Mouse (Mus musculus): ENCODE measurements around the gene Usp2. TPM values are rescaled to one million over a fixed set of nuclear protein-coding genes. Genes with fewer than 3 reads are reported as not detected.
A peak's percentile ranks its signal among the peaks of the same experiment; 100 is the strongest.

The Usp2 gene
- total RNA-seq, 2 experiments from 2014 or later: 79.2 to 82.4 TPM

GRCm38 (mm10) chr9:44093612-44094503, 27.0 kb downstream of the Usp2 start:
- peak overlapping the region; percentile 93 for H3K27ac ChIP-seq
- H3K4me3 ChIP-seq: no peak overlapping the region; the same call in 1 of the 2 replicates
- peak; percentile 92 for TF ChIP-seq CTCF (conservative IDR thresholded peaks at IDR 0.05)
- peak; percentile 84 to 86 for DNase-seq (ENCODE audit: low spot score in 2 of 2)

- DNase-seq (ENCODE audit: low spot score in 2 of 2): no peak
- no peak for TF ChIP-seq CTCF (conservative IDR thresholded peaks at IDR 0.05)
- H3K27ac ChIP-seq: peak overlapping the region; percentile 93
- H3K4me3 ChIP-seq: no peak overlapping the region
Measured at GRCm38 (mm10) chr9:44094737-44095136, 27.9 kb downstream of the Usp2 start.

- DNase-seq (ENCODE audit: low spot score in 2 of 2): no peak
- no peak for TF ChIP-seq CTCF (conservative IDR thresholded peaks at IDR 0.05)
- H3K4me3 ChIP-seq: no peak overlapping the region
- H3K27ac ChIP-seq: peak overlapping the region; percentile 93
Measured at GRCm38 (mm10) chr9:44095781-44096180, 29.0 kb downstream of the Usp2 start.

GRCm38 (mm10) chr9:44096536-44096935, 29.7 kb downstream of the Usp2 start:
- no peak for TF ChIP-seq CTCF (conservative IDR thresholded peaks at IDR 0.05)
- H3K4me3 ChIP-seq: no peak overlapping the region
- peak; percentile 54 to 76 for DNase-seq (ENCODE audit: low spot score in 2 of 2)
- H3K27ac ChIP-seq: peak overlapping the region; percentile 93

GRCm38 (mm10) chr9:44101490-44101889, 34.7 kb downstream of the Usp2 start, which contains the start of gene Mfrp:
TSS of gene Mfrp (plus strand) at chr9:44101729.
- Histone ChIP-seq H3K27ac (no peak within 1 kb of the TSS), H3K4me3 (no peak within 1 kb of the TSS)
- DNase-seq (ENCODE audit: low spot score in 2 of 2): no peak
- TF ChIP-seq CTCF (conservative IDR thresholded peaks at IDR 0.05): no peak

- no peak overlapping the region for H3K4me3 ChIP-seq
- no peak overlapping the region for H3K27ac ChIP-seq
- no peak for TF ChIP-seq CTCF (conservative IDR thresholded peaks at IDR 0.05)
- no peak for DNase-seq (ENCODE audit: low spot score in 2 of 2)
Measured at GRCm38 (mm10) chr9:44104881-44105280, 38.1 kb downstream of the Usp2 start.

GRCm38 (mm10) chr9:44105781-44106180, 39.0 kb downstream of the Usp2 start:
- Histone ChIP-seq H3K4me3 (no peak overlapping the region), H3K27ac (no peak overlapping the region; the same call in 1 of the 2 replicates)
- no peak for DNase-seq (ENCODE audit: low spot score in 2 of 2)
- TF ChIP-seq CTCF (conservative IDR thresholded peaks at IDR 0.05): no peak

- peak overlapping the region; percentile 83; the same call in 1 of the 2 replicates for H3K27ac ChIP-seq
- no peak for DNase-seq (ENCODE audit: low spot score in 2 of 2)
- TF ChIP-seq CTCF (conservative IDR thresholded peaks at IDR 0.05): no peak
- no peak overlapping the region for H3K4me3 ChIP-seq
Measured at GRCm38 (mm10) chr9:44106182-44106581, 39.4 kb downstream of the Usp2 start.

- no peak for TF ChIP-seq CTCF (conservative IDR thresholded peaks at IDR 0.05)
- DNase-seq (ENCODE audit: low spot score in 2 of 2): no peak
- H3K27ac ChIP-seq: peak overlapping the region; percentile 83
- H3K4me3 ChIP-seq: no peak overlapping the region; the same call in 1 of the 2 replicates
Measured at GRCm38 (mm10) chr9:44106596-44106995, 39.8 kb downstream of the Usp2 start.

- no peak for TF ChIP-seq CTCF (conservative IDR thresholded peaks at IDR 0.05)
- Histone ChIP-seq H3K4me3 (peak within 1 kb of the TSS; percentile 17), H3K27ac (peak within 1 kb of the TSS; percentile 83)
- peak; percentile 65 to 80 for DNase-seq (ENCODE audit: low spot score in 2 of 2)
Measured at GRCm38 (mm10) chr9:44107110-44107509, 40.3 kb downstream of the Usp2 start, which contains the start of gene C1qtnf5. TSS of gene C1qtnf5 (plus strand) at chr9:44107245.

- Histone ChIP-seq H3K27ac (peak overlapping the region; percentile 83), H3K4me3 (peak overlapping the region; percentile 17)
- peak; percentile 78 for TF ChIP-seq CTCF (conservative IDR thresholded peaks at IDR 0.05)
- peak in 1 of 2 experiments; percentile 64 for DNase-seq (ENCODE audit: low spot score in 2 of 2)
Measured at GRCm38 (mm10) chr9:44107557-44108179, 40.8 kb downstream of the Usp2 start.

- Histone ChIP-seq H3K27ac (peak overlapping the region; percentile 83; the same call in 1 of the 2 replicates), H3K4me3 (peak overlapping the region; percentile 17)
- TF ChIP-seq CTCF (conservative IDR thresholded peaks at IDR 0.05): no peak
- DNase-seq (ENCODE audit: low spot score in 2 of 2): no peak
Measured at GRCm38 (mm10) chr9:44108269-44109055, 41.6 kb downstream of the Usp2 start.
